Mouse (Mus musculus) ovary, postnatal 14 days (tissue): ENCODE measurements around the gene Man2a2.
A peak's percentile ranks its signal among the peaks of the same experiment; 100 is the strongest.

Source experiments
- DNase-seq: peaks from one replicate; pipeline ENCODE4 v3.0.0; 2022; ENCODE audit warnings: low spot score

Man2a2 gene

DNA sequence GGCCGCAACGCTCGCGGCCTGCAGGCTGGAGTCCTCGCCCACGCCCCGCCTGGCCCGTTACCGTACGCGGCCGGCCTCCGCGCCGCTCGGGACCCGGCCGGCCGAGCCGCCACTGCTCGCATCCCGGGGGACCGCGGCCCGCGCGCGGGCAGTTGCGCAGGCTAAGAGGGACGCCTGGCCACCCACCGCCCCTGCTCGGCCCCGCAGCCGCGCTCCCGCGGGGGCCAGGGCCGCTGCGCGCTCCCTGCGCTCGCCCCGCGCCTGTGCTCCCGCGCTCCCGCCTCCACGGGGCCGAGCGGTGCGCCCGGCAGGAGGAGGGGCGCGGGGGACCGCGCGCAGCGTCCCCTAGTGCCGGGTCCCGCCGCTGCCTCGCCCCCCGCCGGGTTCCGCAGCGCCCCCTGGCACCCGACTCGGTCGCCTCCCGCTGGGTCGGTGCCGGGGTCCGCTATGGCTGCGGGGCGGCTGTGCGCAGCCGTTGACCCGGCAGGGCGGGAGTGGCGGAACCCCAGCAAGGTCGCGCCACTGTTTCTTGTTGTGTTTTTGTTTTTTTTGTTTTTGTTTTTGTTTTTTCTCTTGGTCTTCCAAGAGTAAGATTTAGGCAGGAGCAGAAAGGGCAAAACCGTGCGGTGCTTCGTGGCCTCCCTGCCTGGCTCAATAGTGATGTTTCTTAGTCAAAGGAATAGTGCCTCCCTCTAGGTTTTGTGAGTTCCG, at the start of gene Man2a2:
Gene Man2a2, minus strand, starts transcription at position 335 of the 711 bp plus-strand sequence.
- peak; percentile 81 for DNase-seq

DNA sequence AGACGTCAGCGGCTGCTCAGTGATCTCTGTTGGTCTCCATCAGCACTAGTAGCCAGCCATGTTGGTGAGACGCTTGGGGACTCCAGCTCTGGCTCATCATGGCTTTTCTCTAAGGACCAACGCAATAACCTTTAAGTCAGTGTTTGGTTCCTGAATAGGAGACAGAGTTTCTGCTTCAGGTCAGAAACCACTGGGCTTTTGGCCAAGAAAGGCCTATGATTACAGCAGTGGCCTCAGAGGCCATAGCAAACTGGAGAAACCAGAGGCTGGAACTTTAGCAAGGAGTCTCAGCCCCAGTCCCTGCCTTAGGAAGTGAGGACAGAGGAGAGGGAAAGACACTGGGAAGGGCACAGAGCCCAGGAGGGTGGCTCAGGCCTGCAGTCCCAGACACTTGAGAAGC, 49.4 kb upstream of the Man2a2 start:
- DNase-seq = no peak

DNA sequence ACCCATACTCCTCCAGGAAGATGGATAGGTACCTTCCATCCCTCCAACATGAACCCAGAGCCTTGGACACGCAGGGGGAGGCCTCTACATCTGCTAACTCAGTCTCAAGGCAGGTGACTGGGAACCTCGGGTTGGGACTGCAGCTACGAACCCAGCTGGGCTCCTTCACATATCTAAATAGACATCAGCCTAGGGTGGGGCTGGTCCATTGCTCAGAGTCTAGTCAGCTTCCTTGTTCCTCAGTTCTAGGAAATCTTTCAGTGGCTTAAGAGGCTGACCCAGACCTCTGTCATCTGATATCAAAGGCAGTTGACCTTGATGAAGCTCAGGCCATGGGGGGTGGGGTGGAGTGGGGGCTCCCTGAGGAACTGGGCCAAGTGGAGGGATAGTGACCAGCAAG, 48.1 kb upstream of the Man2a2 start:
- no peak for DNase-seq

DNA sequence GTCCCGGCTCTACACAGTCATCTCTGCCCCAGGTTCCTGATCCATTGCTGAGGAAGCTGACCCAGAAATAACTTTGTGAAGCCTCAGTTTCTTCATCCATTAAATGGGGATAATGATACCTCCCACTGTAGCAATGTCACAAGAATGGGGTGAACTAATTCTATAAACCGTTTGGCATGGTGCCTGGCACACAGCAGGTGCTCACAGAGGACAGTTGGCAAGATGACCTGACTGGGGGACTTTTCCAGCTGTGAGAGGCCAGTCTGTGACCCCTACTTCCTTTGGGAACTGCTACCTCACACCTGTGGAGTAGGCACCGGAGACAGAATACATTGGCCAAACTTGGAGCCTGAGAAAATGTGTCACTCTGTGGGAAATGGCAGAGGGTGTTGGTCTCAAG, 46.9 kb upstream of the Man2a2 start:
- no peak for DNase-seq

DNA sequence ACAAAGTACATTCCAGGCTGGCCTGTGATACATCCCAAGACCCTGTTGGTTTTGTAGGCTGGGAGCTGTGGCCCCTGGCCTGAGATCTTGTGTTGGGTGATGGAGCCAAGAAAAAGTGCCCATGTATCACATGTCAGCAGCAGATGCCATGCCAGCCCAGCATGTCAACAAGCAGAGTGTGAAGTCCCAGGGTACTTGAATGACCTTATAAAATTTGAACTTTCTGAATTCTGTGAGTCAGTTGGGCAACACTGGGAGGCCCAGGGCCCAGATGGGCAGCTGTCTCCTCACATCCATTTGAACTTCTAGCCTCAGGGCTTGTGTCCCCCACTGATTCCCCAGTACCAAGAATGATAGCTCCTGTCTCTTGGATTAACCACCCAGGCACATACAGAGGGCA, 46.4 kb upstream of the Man2a2 start:
- DNase-seq = no peak

DNA sequence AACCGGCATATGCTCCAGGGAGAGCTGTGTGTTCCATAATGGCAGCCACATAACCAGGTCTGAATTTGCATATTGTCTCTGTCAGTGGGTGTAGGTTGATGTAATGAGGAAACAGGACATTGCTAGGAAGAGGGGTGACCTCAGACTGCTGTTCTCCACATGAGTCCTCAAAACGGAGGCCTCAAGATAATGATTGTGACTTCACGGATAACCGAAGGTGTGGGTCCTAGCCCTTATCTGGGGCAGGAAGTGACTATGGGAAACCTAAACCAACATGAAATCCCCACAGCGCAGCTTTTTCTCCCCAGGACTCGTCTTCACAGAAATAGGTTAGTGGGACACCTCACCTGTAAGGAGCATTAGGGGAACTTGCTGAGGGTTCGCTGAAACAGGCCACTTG, 45.8 kb upstream of the Man2a2 start:
- no peak for DNase-seq

DNA sequence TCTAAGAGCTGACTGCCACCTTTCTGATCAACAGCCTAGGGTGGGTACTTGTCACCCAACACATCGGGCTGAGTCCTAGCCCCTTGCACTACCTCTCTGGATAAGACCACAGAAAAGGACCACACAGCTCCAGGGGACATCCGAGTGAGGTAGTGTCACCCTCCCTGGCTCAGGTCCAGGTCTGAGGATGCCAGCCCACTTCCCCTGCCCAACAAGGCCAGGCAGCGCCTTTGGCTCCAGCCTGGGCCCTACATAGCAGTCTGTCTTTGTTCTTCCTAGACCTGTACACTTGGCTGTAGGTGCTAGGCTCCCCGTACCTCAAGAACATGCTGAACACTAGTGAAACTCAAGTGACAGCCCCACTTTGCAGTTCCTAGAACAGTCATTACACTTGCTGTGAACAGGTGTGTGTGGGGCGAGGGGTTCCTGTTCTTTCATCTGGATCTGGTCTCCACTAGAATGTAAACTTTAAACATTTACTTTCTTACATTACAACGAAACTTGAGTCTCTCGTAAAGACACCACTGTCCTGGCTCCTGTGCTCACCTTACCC, 43.2 kb upstream of the Man2a2 start:
- DNase-seq = no peak

DNA sequence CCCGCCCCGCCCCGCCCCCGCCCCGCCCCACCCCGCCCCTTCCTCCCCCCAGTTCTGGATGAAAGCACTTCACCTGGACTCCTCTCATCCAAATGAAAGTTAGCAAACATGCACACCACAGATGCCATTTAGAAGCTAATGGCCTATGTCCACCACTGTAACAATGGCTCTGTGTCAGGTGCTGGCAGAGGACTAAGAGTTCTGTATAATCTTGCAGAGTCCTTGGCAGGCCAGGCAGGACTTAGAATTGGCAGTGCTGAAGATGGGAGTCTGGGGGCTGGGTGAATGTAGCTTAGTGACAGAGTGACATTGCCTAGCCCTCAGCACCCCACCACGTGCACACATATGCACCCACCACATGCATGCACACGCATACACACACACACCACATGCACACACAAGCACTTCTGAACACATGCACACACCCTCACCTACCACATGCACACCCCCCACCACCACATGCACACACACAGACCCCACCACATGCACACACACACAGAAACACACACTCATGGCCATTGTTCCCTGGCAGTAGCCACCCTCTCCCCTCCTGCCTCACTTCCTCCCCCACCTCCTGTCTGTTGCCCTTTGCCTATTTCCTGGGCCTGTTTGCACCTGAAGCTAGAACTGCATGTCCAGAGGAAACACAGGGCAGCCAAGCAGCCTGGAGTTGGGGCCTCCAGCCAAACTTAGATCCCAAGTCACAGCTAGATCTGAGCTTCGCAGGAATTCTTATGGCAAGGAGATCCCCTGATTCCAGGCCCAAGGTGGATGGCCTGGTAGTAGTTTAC, 42.5 kb upstream of the Man2a2 start:
- no peak for DNase-seq

DNA sequence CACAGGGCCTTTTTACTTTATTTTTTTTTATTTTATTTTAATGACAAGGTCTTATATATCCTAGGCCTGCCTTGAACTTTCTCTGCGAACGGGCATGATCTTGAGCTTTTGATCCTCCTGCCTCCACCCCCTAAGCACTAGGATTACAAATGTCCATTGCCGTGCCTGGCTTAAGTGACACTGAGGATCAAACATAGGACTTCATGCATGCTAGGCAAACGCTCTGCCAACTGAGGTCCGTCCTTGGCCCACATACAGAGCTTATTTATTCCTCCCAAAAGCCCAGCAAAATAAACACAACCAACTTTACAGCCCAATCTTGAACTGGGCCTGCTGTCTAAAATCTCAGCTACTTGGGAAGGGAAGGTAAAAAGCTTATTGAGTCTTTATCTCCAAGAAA, 41.6 kb upstream of the Man2a2 start:
- no peak for DNase-seq

DNA sequence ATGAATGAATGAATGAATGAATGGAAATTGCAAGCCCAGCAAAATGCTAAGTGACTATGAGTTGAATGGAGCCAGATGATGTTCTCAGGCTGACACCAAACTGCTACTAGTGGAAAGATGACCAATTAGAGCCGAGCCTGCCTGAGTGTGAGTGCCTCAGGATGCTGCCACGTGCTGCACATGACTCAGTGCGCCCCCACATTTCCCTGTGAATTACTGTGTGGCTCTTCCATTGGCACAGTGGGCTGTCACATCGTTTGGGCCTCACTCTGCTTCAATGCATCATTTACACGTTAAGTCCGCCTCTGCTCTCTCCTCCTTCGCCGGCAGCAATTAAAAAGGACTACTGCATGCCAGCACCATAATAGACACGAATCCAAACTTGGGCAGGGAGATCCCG, 41.1 kb upstream of the Man2a2 start:
- no peak for DNase-seq

DNA sequence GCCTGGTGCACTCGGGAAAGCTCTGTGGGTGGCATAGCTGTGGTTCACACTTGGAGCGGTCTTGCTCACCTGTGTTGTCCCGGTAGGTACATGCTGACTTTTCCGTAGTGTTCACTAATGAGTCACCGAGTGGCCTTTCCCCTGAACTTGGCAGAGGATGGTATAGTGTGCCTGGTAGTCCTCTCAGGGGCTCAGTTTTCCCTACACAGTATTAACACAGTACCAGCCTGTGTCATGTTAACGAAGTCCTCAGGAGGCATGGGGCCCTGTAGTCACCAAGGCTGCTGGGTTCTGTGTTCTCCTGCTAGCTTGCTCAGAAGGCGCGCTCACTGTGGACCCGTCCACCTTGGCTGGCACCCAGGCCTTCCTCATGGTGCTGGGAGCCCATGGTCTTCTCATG, 39.2 kb upstream of the Man2a2 start:
- no peak for DNase-seq

DNA sequence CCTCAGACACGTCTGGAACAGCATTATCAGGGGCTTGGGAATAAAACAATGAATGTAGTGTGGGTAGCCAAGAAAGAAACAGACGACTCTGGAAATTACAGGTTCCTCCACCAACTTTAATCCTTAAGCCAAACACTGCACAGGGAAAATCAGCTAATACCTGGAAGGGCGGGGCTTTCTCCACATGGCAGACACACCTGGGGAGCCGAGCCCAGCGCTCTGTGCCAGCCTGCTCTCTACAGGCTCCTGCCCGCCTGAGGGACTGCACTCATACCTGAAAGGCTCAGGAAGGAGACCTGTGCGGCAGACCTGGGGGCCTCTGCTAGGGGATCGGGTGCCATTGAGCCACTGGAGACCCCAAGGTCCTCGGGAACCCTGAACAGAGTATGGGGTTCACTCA, 36.5 kb upstream of the Man2a2 start:
- DNase-seq = no peak

DNA sequence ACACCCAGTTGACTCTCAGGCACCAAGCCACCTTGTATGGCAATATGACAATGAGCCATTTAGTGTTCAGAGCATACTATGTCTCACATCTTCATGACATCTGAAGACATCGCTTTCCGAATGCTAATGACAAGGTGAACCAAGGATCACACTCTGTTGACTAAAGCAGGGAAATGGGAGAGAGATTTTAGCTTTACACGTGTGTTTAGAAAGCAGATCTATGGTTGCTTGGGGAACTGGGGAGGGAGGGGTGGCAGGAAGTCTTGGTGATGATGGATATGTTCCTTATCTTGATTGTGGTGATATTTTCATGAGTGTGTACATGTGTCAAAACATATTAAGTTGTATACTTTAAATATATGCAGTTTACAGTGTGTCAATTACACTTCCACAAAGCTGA, 35.0 kb upstream of the Man2a2 start:
- no peak for DNase-seq

DNA sequence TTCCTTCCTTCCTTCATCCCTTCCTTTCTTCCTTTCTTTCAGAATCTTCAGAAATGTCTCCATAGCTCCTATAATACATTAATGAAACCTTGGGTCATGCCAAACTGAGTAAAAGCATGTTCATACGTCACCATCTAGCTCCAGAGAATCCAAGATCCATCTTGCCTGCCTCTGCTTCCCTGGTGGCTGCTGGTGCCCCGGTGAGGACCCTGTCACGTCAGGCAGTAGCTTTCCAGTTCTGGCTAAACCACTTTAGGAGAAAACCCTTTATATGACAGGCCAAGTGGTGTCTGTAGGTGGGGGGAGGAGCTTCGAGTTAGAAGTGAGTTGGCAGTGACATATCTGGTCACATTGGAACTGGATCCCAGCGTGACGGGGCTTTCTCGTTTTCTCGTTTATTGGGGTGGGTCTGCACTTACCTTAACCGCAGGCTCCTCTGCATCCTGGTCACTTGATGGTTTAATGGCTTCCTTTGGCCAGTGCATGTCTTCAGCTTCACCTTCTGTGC, 34.1 kb upstream of the Man2a2 start, which contains the start of gene Furin:
Gene Furin, minus strand, starts transcription at position 249 of the 508 bp plus-strand sequence.
- DNase-seq = no peak

DNA sequence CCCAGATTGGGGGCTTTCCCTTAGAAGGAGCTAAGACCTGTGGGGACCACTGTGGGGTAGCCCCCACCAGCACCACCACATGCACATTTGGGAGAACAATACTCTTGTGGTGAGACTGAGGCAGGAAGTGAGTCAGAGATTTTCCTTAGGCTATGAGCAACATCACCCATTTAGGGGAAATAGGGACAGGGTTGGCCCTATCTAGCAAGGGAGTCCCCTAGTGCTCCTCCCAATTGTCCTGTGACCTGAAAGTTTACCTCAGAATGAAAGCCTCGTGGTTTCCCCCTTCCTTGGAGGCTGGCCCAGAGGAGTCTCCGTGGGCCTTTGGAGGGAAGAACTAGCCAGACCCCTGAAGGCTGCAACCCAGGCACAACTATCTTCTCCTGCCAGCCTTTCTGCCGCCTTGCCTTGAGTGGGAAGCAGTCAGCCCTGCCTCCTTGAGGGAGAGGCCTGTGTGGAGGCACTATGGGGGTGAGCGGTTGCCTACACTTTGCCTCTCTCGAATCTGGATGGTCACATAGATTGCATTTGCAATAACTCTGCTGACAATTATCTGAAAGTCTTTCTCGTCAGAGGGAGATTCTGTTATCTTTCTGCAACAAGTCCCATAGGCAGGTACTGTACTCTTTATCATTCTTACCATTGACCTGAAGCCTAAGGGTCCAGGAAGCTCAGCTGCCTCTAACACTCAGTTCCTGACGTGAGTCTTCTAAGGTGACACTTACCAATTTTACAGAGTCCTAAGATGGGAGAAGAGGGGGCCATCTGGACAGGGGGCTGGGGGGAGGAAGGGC, 33.1 kb upstream of the Man2a2 start:
- no peak for DNase-seq

DNA sequence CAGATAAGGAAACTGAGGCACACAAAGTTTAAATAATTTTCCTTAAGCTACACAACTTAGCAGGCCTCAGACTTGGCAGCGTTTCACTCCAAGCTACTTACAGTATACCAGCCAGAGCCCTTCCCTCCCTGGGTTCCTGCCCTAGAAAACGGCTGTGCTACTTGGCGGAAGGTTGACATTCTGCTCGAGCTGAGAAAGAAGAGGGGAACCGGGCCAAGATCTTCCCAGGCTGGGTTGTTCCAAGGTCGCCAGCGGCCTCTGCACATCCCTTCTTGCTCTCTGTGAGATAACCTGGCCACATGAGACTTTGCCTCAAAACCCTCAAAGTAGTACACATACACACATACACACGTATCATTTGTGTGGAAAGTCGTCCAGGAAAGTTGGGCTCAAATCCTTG, 32.4 kb upstream of the Man2a2 start:
- peak; percentile 68 for DNase-seq

DNA sequence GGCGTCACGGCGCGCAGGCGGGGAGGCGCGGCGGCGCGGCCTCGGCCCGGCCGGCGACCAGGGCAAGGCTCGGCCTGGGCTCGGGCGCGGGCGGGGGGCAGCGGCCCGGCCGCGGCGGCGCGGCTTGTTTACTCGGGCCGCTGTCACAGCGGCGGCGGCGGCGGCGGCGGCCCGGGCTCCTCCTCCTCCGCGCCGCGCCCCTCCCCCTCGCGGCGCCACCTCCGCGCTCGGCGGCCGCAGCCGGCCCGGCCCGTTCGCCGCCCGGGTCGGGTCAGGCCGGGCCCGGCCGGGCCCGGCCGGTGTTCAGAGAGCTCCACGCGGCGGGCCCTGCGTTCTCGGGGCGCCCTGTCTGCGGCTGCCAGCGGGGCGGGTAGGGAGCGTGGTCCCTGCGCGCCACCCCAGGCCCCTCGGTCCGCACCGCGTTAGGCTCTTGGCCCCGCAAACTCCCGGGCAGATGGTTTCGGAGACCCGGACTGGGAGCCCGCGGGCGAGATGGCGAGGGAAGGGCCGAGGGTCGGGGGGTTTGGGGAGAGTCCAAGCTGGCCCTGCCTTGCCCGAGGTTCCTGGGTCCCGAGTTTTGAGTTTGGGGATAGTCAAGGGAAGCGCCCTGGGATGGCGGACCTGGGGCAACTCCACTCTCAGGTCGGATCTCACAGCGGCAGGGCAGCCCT, 31.6 kb upstream of the Man2a2 start:
- peak; percentile 57 for DNase-seq

DNA sequence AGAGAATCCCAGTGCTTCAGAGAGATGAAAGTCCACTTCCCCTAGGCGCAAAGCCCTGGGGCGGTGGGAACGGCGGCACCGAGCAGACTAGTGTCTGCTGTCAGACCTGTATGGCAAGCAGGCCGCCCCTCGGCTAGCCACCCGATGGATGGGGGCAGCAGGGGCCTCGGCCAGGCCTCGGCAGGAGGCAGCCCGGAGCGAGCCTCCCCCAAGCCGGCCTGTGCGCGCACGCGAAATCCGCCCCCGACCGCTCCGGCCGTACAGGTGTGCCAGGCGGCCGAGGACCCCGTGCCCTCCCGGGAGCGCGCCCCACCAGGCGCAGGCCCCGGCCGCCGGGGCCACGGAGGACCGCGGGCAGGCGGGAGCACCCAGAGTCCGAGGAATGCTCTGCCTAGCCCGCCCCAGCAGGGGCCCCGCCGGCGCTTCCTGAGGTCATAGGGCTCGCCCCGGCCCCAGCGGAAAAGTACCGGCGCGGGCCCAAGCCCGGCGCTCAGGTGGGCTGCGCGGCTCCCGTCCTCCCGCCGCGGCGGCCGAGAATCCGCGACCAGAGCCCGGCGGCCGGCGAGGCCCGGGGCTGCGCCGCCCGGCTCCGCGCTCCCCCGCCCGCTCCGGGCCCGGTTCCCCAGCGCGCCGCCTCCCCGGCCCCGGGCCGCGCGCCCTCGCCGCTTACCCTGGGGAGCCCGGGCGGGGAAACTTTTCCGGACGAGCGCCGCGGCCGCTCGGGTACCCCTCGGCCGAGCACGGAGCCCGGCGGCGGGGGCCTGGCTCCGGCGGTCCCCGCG, 30.9 kb upstream of the Man2a2 start:
- DNase-seq = no peak

DNA sequence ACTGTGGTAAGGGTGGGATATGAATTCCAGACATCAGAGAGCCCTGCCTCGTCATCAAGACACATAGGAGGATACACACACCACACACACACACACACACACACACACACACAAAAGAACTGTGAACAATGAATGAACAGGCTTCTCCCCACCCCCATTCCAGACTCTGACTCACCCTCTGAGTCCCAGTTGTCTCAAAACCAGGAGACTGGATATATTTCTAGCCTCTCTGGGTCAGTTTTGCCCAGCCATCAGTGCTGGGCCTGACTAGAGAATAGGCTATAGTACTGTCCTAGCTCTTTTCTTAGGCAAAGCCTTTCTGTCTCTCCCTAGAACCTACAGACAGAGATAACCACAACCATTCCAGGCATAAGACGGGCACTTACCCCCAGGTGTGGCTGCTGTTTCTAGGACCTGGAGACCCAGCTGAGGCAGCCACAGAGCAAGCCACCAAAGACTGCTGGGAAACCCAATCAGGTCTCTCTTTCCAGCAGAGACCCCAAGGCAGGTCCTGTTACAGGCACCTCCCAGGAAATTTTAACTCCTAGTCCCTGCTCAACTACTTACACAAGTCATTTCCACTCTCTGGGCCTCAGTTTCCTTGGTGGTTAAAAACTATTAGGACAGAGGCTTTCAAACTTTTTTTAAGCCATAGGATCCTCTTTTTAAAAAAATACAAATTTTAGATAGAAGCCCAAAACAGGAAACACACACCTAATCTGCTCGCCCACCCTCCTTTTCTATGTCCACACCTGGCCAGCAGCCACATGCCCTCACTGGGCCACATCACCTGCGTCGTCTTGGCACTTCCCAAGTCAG, 30.1 kb upstream of the Man2a2 start:
- DNase-seq = no peak

DNA sequence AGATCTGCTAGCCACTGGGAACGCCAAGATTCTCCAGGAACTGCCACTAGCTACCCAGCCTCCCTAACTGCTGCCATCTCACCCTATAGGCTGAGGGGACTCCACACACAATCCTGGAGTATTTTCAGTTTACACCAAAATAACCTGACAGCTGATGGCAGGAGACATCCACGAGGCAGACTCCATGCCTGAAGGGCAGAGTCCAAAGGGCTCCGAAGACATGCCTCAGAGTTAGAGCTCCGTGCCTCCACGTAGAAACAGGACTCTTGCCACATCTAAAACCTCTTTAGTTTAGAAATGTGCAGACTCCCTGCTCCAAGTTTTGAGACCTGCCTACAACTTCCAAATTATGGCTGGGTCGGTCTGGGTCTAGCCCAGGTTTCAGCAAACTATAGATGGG, 29.4 kb upstream of the Man2a2 start:
- DNase-seq = no peak
